Mouse (Mus musculus): ENCODE measurements around the gene Rsrp1. TPM values are rescaled to one million over a fixed set of nuclear protein-coding genes. Genes with fewer than 3 reads are reported as not detected.

The Rsrp1 gene
- total and polyA plus RNA-seq, 3 experiments = 137 to 192 (median 175) TPM

DNA sequence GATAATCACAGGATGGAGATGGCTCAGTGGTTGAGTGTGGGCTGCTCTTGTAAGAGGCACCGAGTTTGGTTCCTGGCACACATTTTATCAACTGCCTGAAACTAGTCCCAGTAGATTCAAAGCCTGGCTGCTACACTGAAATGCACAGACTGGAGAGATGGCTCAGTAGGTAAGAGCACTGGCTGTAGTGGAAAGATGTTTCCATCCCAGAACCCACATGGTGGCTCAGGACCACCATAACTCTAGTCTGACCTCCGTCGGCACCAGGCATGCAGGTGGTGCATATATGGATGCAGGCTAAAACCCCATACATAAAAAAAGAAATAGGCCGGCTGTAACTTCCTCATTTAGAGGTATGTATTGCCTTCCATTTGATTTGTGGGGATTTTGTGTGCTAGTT lies 6.1 kb downstream of the Rsrp1 start:
- Histone ChIP-seq H3K36me3 (ENCODE audit: control insufficient read depth, insufficient read depth, low read length) (peaks cover 42% of the 10 kb centered on the region), H3K79me2 (replicated peaks; ENCODE audit: control insufficient read depth, insufficient read depth, low read length) (0 out of 2 replicates have a peak, but pooled peaks cover 1% of the 10 kb centered on the region), H3K27ac (no peak overlapping the region), H3K27me3 (ENCODE audit: control insufficient read depth, insufficient read depth, low read length) (no peaks in the 10 kb centered on the region), H3K9ac (ENCODE audit: low read depth, low read length) (no peak overlapping the region), H3K4me1 (ENCODE audit: control insufficient read depth, insufficient read depth, low read length) (peaks cover 3% of the 10 kb centered on the region), H3K4me3 (no peak overlapping the region)
- intact Hi-C loops (cut with DNase I) = loop anchor here (10.0 kb wide), 3 partner anchors 335 to 1355 kb away; partner anchors contain the start of genes Pdik1l and Zfp46
- 55% methylated on average over 4 of the region's 4 CpGs for WGBS
- no peak for DNase-seq
- TF ChIP-seq EP300 (IDR thresholded peaks at IDR 0.05; ENCODE audit: insufficient read depth, low read depth, low read length) (no peak), POLR2A (IDR thresholded peaks at IDR 0.05; ENCODE audit: insufficient read depth, low read depth, low read length) (0 out of 2 replicates have a peak, but pooled peaks have one; percentile 21)

DNA sequence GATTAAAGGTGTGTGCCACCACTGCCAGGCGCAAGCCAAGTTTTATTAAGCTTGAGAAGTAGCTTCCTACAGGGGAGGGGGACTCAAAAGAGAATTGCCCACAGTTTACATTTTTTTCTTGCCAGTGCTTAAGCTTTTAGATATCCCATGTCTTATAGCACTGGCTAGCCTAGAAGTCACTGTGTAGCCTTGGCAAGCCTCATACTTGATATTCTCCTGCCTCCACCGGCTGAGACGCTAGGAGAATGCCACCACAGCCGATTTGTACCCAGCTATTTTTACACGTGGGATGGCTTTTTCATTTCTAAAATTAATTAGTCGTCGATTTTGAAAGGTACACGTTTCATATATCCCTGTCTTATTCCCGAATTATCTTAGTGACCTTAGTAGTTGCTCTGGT lies 6.8 kb downstream of the Rsrp1 start:
- peaks cover 38% of the 10 kb centered on the region for H3K36me3 ChIP-seq (ENCODE audit: control insufficient read depth, insufficient read depth, low read length)

DNA sequence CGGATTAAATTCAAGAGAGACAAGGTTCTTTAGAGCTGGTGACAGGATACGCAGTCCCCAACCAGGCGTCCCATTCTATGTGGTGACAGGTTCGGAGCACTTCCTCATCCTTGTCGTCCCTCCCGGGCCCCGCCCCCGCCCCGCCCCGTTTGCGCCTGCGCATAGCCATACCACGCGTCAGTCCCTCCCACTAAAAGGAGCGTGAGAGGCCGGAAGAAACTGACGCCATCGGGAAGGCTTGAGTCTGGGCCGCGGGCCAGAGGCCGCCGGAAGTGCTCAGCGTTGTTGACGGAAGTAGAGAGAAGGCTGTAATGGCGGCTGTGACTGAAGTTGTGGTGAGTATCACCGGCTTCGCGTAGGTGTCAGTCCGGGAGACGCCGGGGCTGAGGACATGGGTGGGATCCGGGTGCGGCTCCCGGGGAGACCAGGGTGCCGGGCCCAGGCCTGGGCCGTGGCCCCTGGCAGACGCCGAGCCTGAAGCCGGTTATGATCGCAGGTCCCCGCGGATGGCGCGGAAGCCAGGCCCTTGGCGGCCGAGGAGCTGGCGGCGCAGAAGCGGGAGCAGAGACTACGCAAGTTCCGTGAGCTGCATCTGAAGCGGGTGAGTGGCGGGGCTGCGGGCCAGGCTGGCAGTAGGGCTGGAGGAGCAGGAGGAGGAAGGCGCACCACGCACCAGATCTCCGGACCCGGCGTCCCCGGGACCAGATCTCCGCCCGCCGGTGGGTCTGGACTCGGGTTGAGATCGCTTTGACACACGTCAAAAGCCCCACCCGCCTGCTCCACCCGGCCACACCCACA lies 7.5 kb downstream of the Rsrp1 start, which contains the start of gene Syf2:
Syf2 (plus strand) TSS at position 215 of the 798 bp plus-strand sequence.
- peaks cover 35% of the 10 kb centered on the region for H3K36me3 ChIP-seq (ENCODE audit: control insufficient read depth, insufficient read depth, low read length)
- H3K9ac ChIP-seq (ENCODE audit: low read depth, low read length) = peak within 1 kb of the TSS; percentile 95
- peak; percentile 94 to 95 for DNase-seq
- H3K27ac ChIP-seq = peak within 1 kb of the TSS; percentile 88
- peaks cover 1% of the 10 kb centered on the region; the same call in 1 of the 2 replicates for H3K4me1 ChIP-seq (ENCODE audit: control insufficient read depth, insufficient read depth, low read length)
- H3K79me2 ChIP-seq (replicated peaks; ENCODE audit: control insufficient read depth, insufficient read depth, low read length) = 0 out of 2 replicates have a peak, but pooled peaks cover 1% of the 10 kb centered on the region
- no peaks in the 10 kb centered on the region for H3K27me3 ChIP-seq (ENCODE audit: control insufficient read depth, insufficient read depth, low read length)
- intact Hi-C loops (cut with DNase I) = loop anchor here (2.0 kb wide), 1 partner anchor 16 kb away; the partner anchor contains the start of gene Tmem50a
- TF ChIP-seq EP300 (IDR thresholded peaks at IDR 0.05; ENCODE audit: insufficient read depth, low read depth, low read length) (peak; percentile 73), POLR2A (IDR thresholded peaks at IDR 0.05; ENCODE audit: insufficient read depth, low read depth, low read length) (peak; percentile 87), CTCF (IDR thresholded peaks at IDR 0.05) (no peak)
- H3K4me3 ChIP-seq = peak within 1 kb of the TSS; percentile 96
- under 1% methylated on average over 67 of the region's 68 CpGs for WGBS

More for the DNA sequence above, 6.8 kb downstream of the Rsrp1 start:
- peak overlapping the region; percentile 58 for H3K4me3 ChIP-seq
- 18% methylated on average over 9 of the region's 9 CpGs for WGBS
- no peak for DNase-seq
- intact Hi-C loops (cut with DNase I) = loop anchor here (2.0 kb wide), 1 partner anchor 15 kb away; the partner anchor contains the start of gene Tmem50a
- H3K79me2 ChIP-seq (replicated peaks; ENCODE audit: control insufficient read depth, insufficient read depth, low read length) = 0 out of 2 replicates have a peak, but pooled peaks cover 1% of the 10 kb centered on the region
- TF ChIP-seq POLR2A (IDR thresholded peaks at IDR 0.05; ENCODE audit: insufficient read depth, low read depth, low read length) = no peak
- no peak for TF ChIP-seq EP300 (IDR thresholded peaks at IDR 0.05; ENCODE audit: insufficient read depth, low read depth, low read length)
- no peak for TF ChIP-seq CTCF (IDR thresholded peaks at IDR 0.05)
- H3K27me3 ChIP-seq (ENCODE audit: control insufficient read depth, insufficient read depth, low read length) = no peaks in the 10 kb centered on the region
- H3K27ac ChIP-seq = peak overlapping the region; percentile 82
- peaks cover 3% of the 10 kb centered on the region for H3K4me1 ChIP-seq (ENCODE audit: control insufficient read depth, insufficient read depth, low read length)
- peak overlapping the region; percentile 39; the same call in 1 of the 2 replicates for H3K9ac ChIP-seq (ENCODE audit: low read depth, low read length)

DNA sequence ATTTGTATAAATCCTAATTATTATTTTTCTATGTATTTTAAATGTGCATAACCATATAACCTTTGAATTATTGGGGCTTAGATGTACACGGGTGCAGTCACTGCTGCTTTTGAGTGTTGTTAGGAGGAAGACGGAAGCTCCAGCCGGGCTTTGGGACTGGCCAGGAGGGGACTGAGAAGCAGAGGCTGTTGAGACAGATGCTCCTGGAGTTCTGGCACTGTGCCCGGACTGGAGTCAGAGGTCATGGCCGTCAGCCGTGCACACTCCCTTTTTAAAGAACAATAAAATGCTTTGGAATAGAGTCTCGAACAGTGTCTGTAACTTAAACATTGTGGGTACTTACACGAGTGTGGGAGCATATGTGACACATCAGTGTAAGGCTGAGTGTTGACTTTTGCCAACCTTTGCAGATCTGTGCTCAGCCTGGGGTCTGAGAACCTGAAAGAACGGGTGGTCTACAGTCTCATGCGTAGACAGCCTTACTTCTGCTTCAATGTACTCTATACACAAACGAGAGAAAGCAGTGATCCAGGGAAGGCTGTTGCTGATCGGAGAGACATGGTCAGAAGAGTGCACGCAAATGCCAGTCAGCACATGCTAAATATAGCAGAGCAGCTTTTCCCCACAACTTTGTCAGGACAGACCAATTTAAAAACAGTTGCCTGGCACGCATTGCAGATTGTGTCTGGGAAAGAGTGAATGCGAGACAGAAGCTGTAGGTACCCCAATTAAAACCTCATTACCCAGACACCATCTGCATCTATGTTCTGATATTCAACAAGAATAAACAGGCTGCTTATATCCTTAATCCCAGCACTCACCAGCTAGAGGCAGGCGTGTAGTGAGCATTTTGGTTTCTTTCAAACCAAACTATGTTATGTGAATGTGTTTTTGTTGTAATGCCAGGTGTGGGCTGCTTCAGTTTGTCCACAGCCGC lies 14.1 kb downstream of the Rsrp1 start:
- Histone ChIP-seq H3K27ac (peak overlapping the region; percentile 66), H3K27me3 (ENCODE audit: control insufficient read depth, insufficient read depth, low read length) (no peaks in the 10 kb centered on the region), H3K4me1 (ENCODE audit: control insufficient read depth, insufficient read depth, low read length) (peaks cover 5% of the 10 kb centered on the region), H3K79me2 (replicated peaks; ENCODE audit: control insufficient read depth, insufficient read depth, low read length) (no peaks in the 10 kb centered on the region), H3K36me3 (ENCODE audit: control insufficient read depth, insufficient read depth, low read length) (peaks cover 16% of the 10 kb centered on the region), H3K4me3 (no peak overlapping the region), H3K9ac (ENCODE audit: low read depth, low read length) (peak overlapping the region; percentile 59)
- intact Hi-C loops (cut with DNase I) = loop anchor here (5.0 kb wide), 1 partner anchor 400 kb away; no protein-coding TSS in a partner anchor
- TF ChIP-seq EP300 (IDR thresholded peaks at IDR 0.05; ENCODE audit: insufficient read depth, low read depth, low read length) (no peak), POLR2A (IDR thresholded peaks at IDR 0.05; ENCODE audit: insufficient read depth, low read depth, low read length) (0 out of 2 replicates have a peak, but pooled peaks have one; percentile 8), CTCF (IDR thresholded peaks at IDR 0.05) (no peak)
- DNase-seq = peak in 1 of 2 experiments; percentile 45
- 31% methylated on average over 17 of the region's 17 CpGs for WGBS

DNA sequence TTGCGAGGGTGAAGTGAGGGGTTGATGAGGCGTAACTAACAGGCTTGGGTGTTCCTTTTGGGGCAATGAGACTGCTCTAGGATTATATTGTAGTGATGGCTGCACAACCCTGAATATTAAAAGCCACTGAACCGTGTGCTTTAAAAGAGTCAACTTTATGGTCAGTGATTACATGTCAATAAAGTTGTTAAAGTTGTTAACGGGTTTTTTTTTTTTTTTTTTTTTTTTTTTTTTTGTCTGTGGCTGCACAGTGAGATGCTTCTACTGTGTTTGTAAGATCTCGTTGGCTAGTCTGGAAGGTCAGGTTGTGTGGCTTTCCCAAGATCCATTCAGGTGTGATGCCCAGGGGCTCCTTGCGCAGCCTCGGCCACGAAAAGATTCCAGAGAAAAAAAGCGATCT lies 16.5 kb downstream of the Rsrp1 start:
- WGBS = 60% methylated on average over 9 of the region's 9 CpGs
- DNase-seq = no peak
- TF ChIP-seq EP300 (IDR thresholded peaks at IDR 0.05; ENCODE audit: insufficient read depth, low read depth, low read length) (no peak), POLR2A (IDR thresholded peaks at IDR 0.05; ENCODE audit: insufficient read depth, low read depth, low read length) (no peak)
- intact Hi-C loops (cut with DNase I) = loop anchor here (5.0 kb wide), 1 partner anchor 397 kb away; no protein-coding TSS in a partner anchor
- H3K4me3 ChIP-seq = no peak overlapping the region
- H3K79me2 ChIP-seq (replicated peaks; ENCODE audit: control insufficient read depth, insufficient read depth, low read length) = no peaks in the 10 kb centered on the region
- H3K4me1 ChIP-seq (ENCODE audit: control insufficient read depth, insufficient read depth, low read length) = peaks cover 5% of the 10 kb centered on the region
- H3K27ac ChIP-seq = no peak overlapping the region
- H3K36me3 ChIP-seq (ENCODE audit: control insufficient read depth, insufficient read depth, low read length) = peaks cover 15% of the 10 kb centered on the region
- no peaks in the 10 kb centered on the region for H3K27me3 ChIP-seq (ENCODE audit: control insufficient read depth, insufficient read depth, low read length)
- H3K9ac ChIP-seq (ENCODE audit: low read depth, low read length) = no peak overlapping the region

All from heart, adult 2 months (tissue).